Mouse (Mus musculus) forebrain, embryonic 12.5 days (tissue): Measurements from ENCODE around the gene Efcc1. TPM values are rescaled to one million over a fixed set of nuclear protein-coding genes. Genes with fewer than 3 reads are reported as not detected.

Experiments used
- ATAC-seq: fragments of 200-750 bp; cut with Nextera tagmentation; 2 replicates; pipeline ENCODE4 v1.8.0; 2017; ENCODE audit warnings: moderate TSS enrichment; ENCODE audit not compliant: low FRiP score
- H3K27ac ChIP-seq: fragments of 300-500 bp; sonication (generic); 2 replicates; pipeline ENCODE4 v1.5.1; 2016; ENCODE audit warnings: mild to moderate bottlenecking
- H3K27me3 ChIP-seq: fragments of 300-500 bp; sonication (generic); 2 replicates; pipeline ENCODE4 v1.6.1; 2016; ENCODE audit warnings: mild to moderate bottlenecking
- H3K36me3 ChIP-seq: fragments of 300-500 bp; sonication (generic); replicated peaks from 2 replicates; pipeline ENCODE4 v1.6.1; 2016; ENCODE audit warnings: mild to moderate bottlenecking
- H3K4me1 ChIP-seq: fragments of 300-500 bp; sonication (generic); 2 replicates; pipeline ENCODE4 v1.6.1; 2016
- H3K4me2 ChIP-seq: fragments of 300-500 bp; sonication (generic); 2 replicates; pipeline ENCODE4 v1.6.1; 2016; ENCODE audit warnings: mild to moderate bottlenecking, moderate library complexity
- H3K4me3 ChIP-seq: fragments of 300-500 bp; sonication (generic); replicated peaks from 2 replicates; pipeline ENCODE4 v1.5.1; 2016; ENCODE audit warnings: mild to moderate bottlenecking
- H3K9ac ChIP-seq: fragments of 300-500 bp; sonication (generic); 2 replicates; pipeline ENCODE4 v1.6.1; 2016; ENCODE audit warnings: mild to moderate bottlenecking
- H3K9me3 ChIP-seq: fragments of 300-500 bp; sonication (generic); 2 replicates; pipeline ENCODE4 v1.6.1; 2016
- WGBS: fragments of 180-500 bp; shearing (Covaris S2); methylation state at CpG from one replicate; pipeline ENCODE4 v1.1.7; 2016; 5-methylcytosine and 5-hydroxymethylcytosine counted together
- polyA plus RNA-seq: library from polyadenylated mRNA; unstranded; fragments of >200 nt; fragmentation: Nextera tagmentation; extraction: Ambion mirVana; gene quantifications from 2 replicates; pipeline ENCODE4 v1.2.1, GENCODE M21; 2016

The Efcc1 gene
- polyA plus RNA-seq, 1 experiment from 2014 or later: 2.0 TPM

DNA sequence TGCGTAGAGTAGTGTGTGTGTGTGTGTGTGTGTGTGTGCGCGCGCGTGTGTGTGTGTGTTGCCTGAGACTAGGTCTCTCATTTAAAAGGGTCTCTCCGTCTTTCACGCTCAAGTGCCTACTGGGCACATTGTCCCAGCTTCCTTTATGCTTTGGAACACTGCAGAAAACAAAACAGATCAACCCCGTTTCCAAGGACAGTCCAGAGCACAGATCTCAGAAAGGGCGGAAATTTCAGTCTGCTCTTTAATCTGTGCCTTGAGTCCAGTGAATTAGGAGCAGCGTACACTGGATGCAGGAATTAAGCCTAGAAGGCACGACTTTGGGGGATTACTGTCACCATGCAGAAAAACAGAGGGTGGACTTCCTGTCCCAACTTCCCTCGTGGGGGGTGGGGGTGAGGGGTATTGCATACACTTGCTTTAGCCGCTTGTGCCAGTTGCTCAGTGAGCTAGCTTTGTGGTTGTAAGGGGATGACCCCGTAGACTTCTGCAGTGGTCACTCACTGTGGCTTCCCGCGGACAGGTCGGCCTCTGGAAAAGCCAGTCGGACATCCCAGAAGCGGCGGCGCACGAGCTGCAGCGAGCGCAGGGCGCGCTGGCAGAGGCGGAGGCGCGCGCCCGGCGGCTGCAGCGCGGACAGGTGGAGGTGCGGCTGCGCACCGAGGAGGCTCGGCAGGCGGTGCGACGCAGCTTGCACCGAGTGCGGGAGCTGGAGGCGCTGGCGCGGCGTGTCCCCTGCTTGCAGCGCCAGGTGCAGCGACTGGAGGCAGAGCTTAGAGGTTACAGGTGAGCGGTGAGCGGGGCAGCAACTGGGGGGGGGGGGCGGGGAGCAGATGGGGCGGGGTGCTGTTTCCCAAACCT is 1.7 kb downstream of the Efcc1 start:
- under 1% methylated on average over 49 of the region's 53 CpGs for WGBS
- H3K9ac ChIP-seq: 0 out of 2 replicates have a peak overlapping the region, but pooled peaks have one; percentile 12
- peaks cover 38% of the 10 kb centered on the region for H3K4me1 ChIP-seq
- no peaks in the 10 kb centered on the region for H3K36me3 ChIP-seq
- no peak overlapping the region for H3K27ac ChIP-seq
- H3K27me3 ChIP-seq: peaks cover 77% of the 10 kb centered on the region
- 0 out of 2 replicates have a peak, but pooled peaks have one; percentile 17 for ATAC-seq
- no peaks in the 10 kb centered on the region for H3K9me3 ChIP-seq
- H3K4me2 ChIP-seq: peak overlapping the region; percentile 93
- H3K4me3 ChIP-seq: peak overlapping the region; percentile 58

GRCm38 (mm10) chr6:87733131-87733930 is 2.7 kb downstream of the Efcc1 start:
- no peak overlapping the region for H3K9ac ChIP-seq
- peaks cover 77% of the 10 kb centered on the region for H3K27me3 ChIP-seq
- H3K36me3 ChIP-seq: no peaks in the 10 kb centered on the region
- H3K4me2 ChIP-seq: peak overlapping the region; percentile 93
- H3K4me1 ChIP-seq: peaks cover 46% of the 10 kb centered on the region
- H3K27ac ChIP-seq: no peak overlapping the region
- 26% methylated on average over 14 of the region's 14 CpGs for WGBS
- H3K9me3 ChIP-seq: no peaks in the 10 kb centered on the region
- peak overlapping the region; percentile 58 for H3K4me3 ChIP-seq
- ATAC-seq: no peak

GRCm38 (mm10) chr6:87734136-87734535 is 3.5 kb downstream of the Efcc1 start:
- peaks cover 48% of the 10 kb centered on the region for H3K4me1 ChIP-seq
- no peak overlapping the region for H3K4me2 ChIP-seq
- no peaks in the 10 kb centered on the region for H3K9me3 ChIP-seq
- H3K27me3 ChIP-seq: peaks cover 72% of the 10 kb centered on the region
- no peak overlapping the region for H3K4me3 ChIP-seq
- 80% methylated on average over 5 of the region's 5 CpGs for WGBS
- no peak for ATAC-seq
- no peak overlapping the region for H3K27ac ChIP-seq
- no peaks in the 10 kb centered on the region for H3K36me3 ChIP-seq
- no peak overlapping the region for H3K9ac ChIP-seq

- no peak overlapping the region for H3K27ac ChIP-seq
- 88% methylated on average over 4 of the region's 4 CpGs for WGBS
- H3K9ac ChIP-seq: no peak overlapping the region
- H3K4me2 ChIP-seq: no peak overlapping the region
- no peak for ATAC-seq
- H3K9me3 ChIP-seq: no peaks in the 10 kb centered on the region
- no peaks in the 10 kb centered on the region for H3K36me3 ChIP-seq
- no peak overlapping the region for H3K4me3 ChIP-seq
- H3K4me1 ChIP-seq: peaks cover 29% of the 10 kb centered on the region
- peaks cover 44% of the 10 kb centered on the region for H3K27me3 ChIP-seq
Measured at GRCm38 (mm10) chr6:87736923-87737322, 6.3 kb downstream of the Efcc1 start.

- Histone ChIP-seq H3K36me3 (no peaks in the 10 kb centered on the region), H3K27me3 (peaks cover 33% of the 10 kb centered on the region), H3K4me2 (peak overlapping the region; percentile 1; the same call in 1 of the 2 replicates), H3K4me3 (no peak overlapping the region), H3K27ac (peak overlapping the region; percentile 50), H3K9ac (peak overlapping the region; percentile 17; the same call in 1 of the 2 replicates), H3K9me3 (no peaks in the 10 kb centered on the region), H3K4me1 (peaks cover 17% of the 10 kb centered on the region)
- 35% methylated on average over 4 of the region's 4 CpGs for WGBS
- no peak for ATAC-seq
Measured at GRCm38 (mm10) chr6:87737921-87738626, 7.4 kb downstream of the Efcc1 start.

GRCm38 (mm10) chr6:87739898-87740297 is 9.2 kb downstream of the Efcc1 start:
- peaks cover 10% of the 10 kb centered on the region for H3K4me1 ChIP-seq
- H3K4me3 ChIP-seq: no peak overlapping the region
- H3K27me3 ChIP-seq: peaks cover 14% of the 10 kb centered on the region
- H3K36me3 ChIP-seq: no peaks in the 10 kb centered on the region
- ATAC-seq: no peak
- no peak overlapping the region for H3K4me2 ChIP-seq
- no peak overlapping the region for H3K9ac ChIP-seq
- WGBS: 81% methylated on average over 6 of the region's 6 CpGs
- no peaks in the 10 kb centered on the region for H3K9me3 ChIP-seq
- H3K27ac ChIP-seq: no peak overlapping the region

DNA sequence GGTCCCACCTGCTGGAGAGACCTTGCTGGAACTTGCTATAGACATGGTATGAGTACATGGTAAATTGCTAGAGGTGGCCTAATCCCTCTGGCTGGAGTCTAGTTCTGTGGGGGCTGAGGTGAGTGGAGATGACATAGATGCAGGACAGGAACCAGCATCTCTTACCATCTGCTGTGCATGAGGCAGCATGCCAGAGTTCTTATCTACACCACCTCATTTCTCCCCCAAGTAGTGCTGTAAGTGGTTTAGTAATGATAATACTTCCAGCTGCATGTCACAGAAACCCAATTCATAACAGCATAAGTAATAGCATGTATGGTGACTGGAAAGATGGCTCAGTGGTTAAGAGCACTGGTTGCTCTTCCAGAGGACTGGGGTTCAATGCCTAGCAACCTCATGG is 9.8 kb downstream of the Efcc1 start:
- Histone ChIP-seq H3K4me3 (no peak overlapping the region), H3K36me3 (no peaks in the 10 kb centered on the region), H3K27ac (no peak overlapping the region), H3K4me2 (no peak overlapping the region), H3K9me3 (no peaks in the 10 kb centered on the region), H3K9ac (no peak overlapping the region), H3K4me1 (peaks cover 10% of the 10 kb centered on the region), H3K27me3 (0 out of 2 replicates have a peak, but pooled peaks cover 9% of the 10 kb centered on the region)
- no peak for ATAC-seq

DNA sequence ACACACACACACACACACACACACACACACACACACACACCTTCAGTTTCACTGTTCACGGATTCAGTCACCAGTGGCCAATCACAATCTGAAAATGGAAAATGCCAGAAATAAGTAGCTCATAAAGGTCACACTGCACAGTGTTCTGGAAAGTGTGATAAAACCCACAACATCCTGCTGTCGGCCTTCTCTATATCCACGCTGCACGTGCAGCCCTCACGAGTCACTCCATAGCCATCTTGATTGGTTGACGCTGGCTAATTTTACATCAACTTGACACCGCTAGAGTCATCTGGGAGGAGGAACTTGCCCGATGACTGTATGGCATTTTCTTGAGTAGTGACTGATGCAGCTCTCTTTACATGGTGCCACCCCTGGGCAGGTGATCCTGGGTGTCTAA is 11.3 kb downstream of the Efcc1 start:
- H3K36me3 ChIP-seq: no peaks in the 10 kb centered on the region
- no peak overlapping the region for H3K4me3 ChIP-seq
- no peak overlapping the region for H3K4me2 ChIP-seq
- H3K9ac ChIP-seq: no peak overlapping the region
- WGBS: 96% methylated on average over 8 of the region's 8 CpGs
- 0 out of 2 replicates have a peak, but pooled peaks cover 4% of the 10 kb centered on the region for H3K27me3 ChIP-seq
- peaks cover 10% of the 10 kb centered on the region for H3K4me1 ChIP-seq
- ATAC-seq: no peak
- H3K27ac ChIP-seq: no peak overlapping the region
- no peaks in the 10 kb centered on the region for H3K9me3 ChIP-seq

DNA sequence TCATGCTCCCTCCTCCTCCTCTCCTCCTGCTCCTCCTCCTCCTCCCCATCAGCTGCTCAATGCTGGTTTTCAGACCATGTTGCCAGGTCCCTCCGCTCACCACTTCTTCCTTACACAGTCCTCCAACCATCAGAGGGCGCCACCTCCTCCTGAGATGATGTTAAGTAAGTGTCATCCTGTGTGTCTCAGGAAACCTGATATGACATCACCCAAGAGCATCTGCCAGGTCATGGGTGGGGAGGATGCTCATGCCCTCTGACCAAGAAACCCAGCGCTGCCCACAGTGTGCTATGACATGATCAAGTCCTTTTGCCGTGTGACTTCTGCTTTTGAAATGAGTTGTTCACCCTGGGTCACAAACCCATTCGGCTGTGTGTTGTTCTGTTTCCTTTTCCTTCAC is 12.1 kb downstream of the Efcc1 start:
- no peak overlapping the region for H3K4me2 ChIP-seq
- no peak overlapping the region for H3K9ac ChIP-seq
- no peaks in the 10 kb centered on the region for H3K36me3 ChIP-seq
- no peak overlapping the region for H3K4me3 ChIP-seq
- WGBS: 84% methylated on average over 5 of the region's 5 CpGs
- no peaks in the 10 kb centered on the region for H3K27me3 ChIP-seq
- no peaks in the 10 kb centered on the region for H3K9me3 ChIP-seq
- H3K27ac ChIP-seq: no peak overlapping the region
- ATAC-seq: no peak
- peaks cover 7% of the 10 kb centered on the region for H3K4me1 ChIP-seq

GRCm38 (mm10) chr6:87743281-87743680 is 12.6 kb downstream of the Efcc1 start:
- no peak for ATAC-seq
- 68% methylated on average over 5 of the region's 5 CpGs for WGBS

DNA sequence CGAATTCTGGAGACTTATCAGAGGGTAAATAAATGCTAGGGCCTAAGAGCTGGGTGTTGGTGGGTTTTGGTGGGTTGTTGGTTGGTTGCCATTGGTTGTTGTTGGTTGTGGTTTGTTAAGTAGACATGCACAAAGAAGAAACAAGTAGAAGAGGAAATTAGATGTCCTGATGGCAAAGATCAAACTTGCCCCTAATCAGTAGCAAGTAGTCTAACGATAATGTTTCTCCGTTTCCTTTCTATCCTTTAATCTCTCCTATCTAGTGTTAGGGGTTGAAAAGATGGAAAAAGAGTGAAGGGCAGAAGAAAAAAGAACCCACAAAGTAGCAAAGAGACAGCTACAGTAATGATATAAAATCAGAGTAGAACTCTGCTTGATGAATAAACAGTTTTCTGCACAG is 14.0 kb downstream of the Efcc1 start:
- no peaks in the 10 kb centered on the region; the same call in 1 of the 2 replicates for H3K4me1 ChIP-seq
- no peak overlapping the region for H3K9ac ChIP-seq
- no peak for ATAC-seq
- H3K36me3 ChIP-seq: no peaks in the 10 kb centered on the region
- H3K9me3 ChIP-seq: no peaks in the 10 kb centered on the region
- H3K4me2 ChIP-seq: no peak overlapping the region
- WGBS: 91% methylated on average over 3 of the region's 3 CpGs
- no peaks in the 10 kb centered on the region for H3K27me3 ChIP-seq
- H3K4me3 ChIP-seq: no peak overlapping the region
- H3K27ac ChIP-seq: no peak overlapping the region

More at GRCm38 (mm10) chr6:87743281-87743680, 12.6 kb downstream of the Efcc1 start:
- no peak overlapping the region for H3K9ac ChIP-seq
- H3K27me3 ChIP-seq: no peaks in the 10 kb centered on the region
- peaks cover 3% of the 10 kb centered on the region for H3K4me1 ChIP-seq
- no peaks in the 10 kb centered on the region for H3K36me3 ChIP-seq
- no peak overlapping the region for H3K4me3 ChIP-seq
- H3K27ac ChIP-seq: no peak overlapping the region
- H3K4me2 ChIP-seq: no peak overlapping the region
- H3K9me3 ChIP-seq: no peaks in the 10 kb centered on the region

DNA sequence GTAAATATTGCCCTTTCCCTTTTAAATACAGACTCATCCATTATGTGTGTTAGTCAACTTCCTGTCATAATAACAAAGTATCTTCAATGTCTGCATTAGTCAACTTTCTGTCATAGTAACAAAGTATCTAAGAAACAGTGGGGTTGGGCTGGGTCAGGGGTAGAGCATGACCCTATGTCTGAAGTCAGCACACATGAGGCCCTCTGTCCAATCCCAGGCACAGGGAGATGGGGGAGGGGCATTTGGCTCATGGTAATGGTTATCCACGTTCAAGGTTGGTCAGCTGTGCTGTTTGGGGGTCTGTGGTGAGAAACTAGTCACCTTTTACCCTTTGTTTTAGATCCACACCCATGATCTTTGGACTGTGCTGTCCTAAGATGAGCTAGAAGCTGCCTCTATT is 14.6 kb downstream of the Efcc1 start:
- H3K27me3 ChIP-seq: no peaks in the 10 kb centered on the region
- 48% methylated on average over 1 of the region's 1 CpGs for WGBS
- ATAC-seq: no peak
- H3K4me1 ChIP-seq: no peaks in the 10 kb centered on the region
- H3K9me3 ChIP-seq: no peaks in the 10 kb centered on the region
- H3K4me2 ChIP-seq: no peak overlapping the region
- no peak overlapping the region for H3K4me3 ChIP-seq
- no peak overlapping the region for H3K27ac ChIP-seq
- no peak overlapping the region for H3K9ac ChIP-seq
- H3K36me3 ChIP-seq: no peaks in the 10 kb centered on the region
